Mouse (Mus musculus) kidney, adult 2 months (tissue): ENCODE data around the gene Cacna1c. TPM values are rescaled to one million over a fixed set of nuclear protein-coding genes. Genes with fewer than 3 reads are reported as not detected.
A peak's percentile ranks its signal among the peaks of the same experiment; 100 is the strongest.

ENCODE experiments used
- DNase-seq: peaks from one replicate; pipeline ENCODE4 v3.0.0; 2021
- H3K27ac ChIP-seq: fragments of 200-500 bp; 2 replicates; pipeline ENCODE4 v1.5.1; 2012; ENCODE audit warnings: low read depth, low read length, control low read depth, inconsistent platforms; ENCODE audit not compliant: insufficient read depth
- H3K27me3 ChIP-seq: fragments of 200-500 bp; replicated peaks from 2 replicates; pipeline ENCODE4 v1.6.1; 2012; ENCODE audit warnings: mild to moderate bottlenecking, moderate library complexity, low read length, inconsistent platforms; ENCODE audit not compliant: control insufficient read depth, insufficient read depth
- H3K36me3 ChIP-seq: fragments of 200-500 bp; 2 replicates; pipeline ENCODE4 v1.6.1; 2012; ENCODE audit warnings: mild to moderate bottlenecking, moderate library complexity, low read length, inconsistent platforms; ENCODE audit not compliant: control insufficient read depth, insufficient read depth
- H3K4me1 ChIP-seq: fragments of 200-500 bp; 2 replicates; pipeline ENCODE4 v1.6.1; 2011; ENCODE audit warnings: low read length; ENCODE audit not compliant: control insufficient read depth, insufficient read depth
- H3K4me3 ChIP-seq: fragments of 200-500 bp; 2 replicates; pipeline ENCODE4 v1.5.1; 2011; ENCODE audit warnings: mild to moderate bottlenecking, low read depth, low read length, control low read depth; ENCODE audit not compliant: insufficient read depth
- CTCF ChIP-seq: fragments of 200-500 bp; conservative IDR thresholded peaks from 2 replicates; pipeline ENCODE4 v1.5.1; 2011; ENCODE audit warnings: low read depth, mild to moderate bottlenecking, control low read depth, low read length, moderate library complexity, mixed read lengths; ENCODE audit not compliant: insufficient read depth, insufficient read length
- POLR2A ChIP-seq: fragments of 200-500 bp; IDR thresholded peaks from one replicate; pipeline ENCODE4 v1.6.1; 2011; ENCODE audit warnings: low read depth, low read length, control low read depth
- whole genome bisulfite sequencing: fragments of 180-500 bp; shearing (Covaris S2); methylation state at CpG from one replicate; pipeline ENCODE4 v1.1.7; 2018; 5-methylcytosine and 5-hydroxymethylcytosine counted together
- polyA plus RNA-seq: library from polyadenylated mRNA; depleted of rRNA; stranded (reverse); fragments of >200 nt; gene quantifications from 2 replicates; pipeline ENCODE4 v1.2.3, GENCODE M21; 2012

Cacna1c gene
- polyA plus RNA-seq, 1 experiment: 0.99 TPM

- Histone ChIP-seq H3K27me3 (no peaks in the 10 kb centered on the region), H3K36me3 (no peaks in the 10 kb centered on the region), H3K4me1 (no peaks in the 10 kb centered on the region), H3K27ac (no peak overlapping the region), H3K4me3 (no peak overlapping the region)
- TF ChIP-seq POLR2A: no peak
- TF ChIP-seq CTCF: no peak
- 89% methylated on average over 4 of the region's 4 CpGs for WGBS
- DNase-seq: no peak
Observed at GRCm38 (mm10) chr6:118805139-118805538, 391.1 kb downstream of the Cacna1c start.

GRCm38 (mm10) chr6:118802286-118802685, 393.9 kb downstream of the Cacna1c start:
- no peaks in the 10 kb centered on the region for H3K36me3 ChIP-seq
- 57% methylated on average over 11 of the region's 11 CpGs for WGBS
- no peaks in the 10 kb centered on the region for H3K27me3 ChIP-seq
- TF ChIP-seq CTCF: no peak
- no peak for TF ChIP-seq POLR2A
- no peaks in the 10 kb centered on the region for H3K4me1 ChIP-seq
- H3K4me3 ChIP-seq: no peak overlapping the region
- DNase-seq: no peak
- H3K27ac ChIP-seq: no peak overlapping the region

- Histone ChIP-seq H3K4me3 (no peak overlapping the region), H3K4me1 (no peaks in the 10 kb centered on the region), H3K36me3 (no peaks in the 10 kb centered on the region), H3K27ac (no peak overlapping the region), H3K27me3 (no peaks in the 10 kb centered on the region)
- TF ChIP-seq CTCF (no peak), POLR2A (no peak)
- 95% methylated on average over 4 of the region's 4 CpGs for WGBS
- DNase-seq: no peak
Observed at GRCm38 (mm10) chr6:118796393-118796792, 399.8 kb downstream of the Cacna1c start.

GRCm38 (mm10) chr6:118795716-118796115, 400.5 kb downstream of the Cacna1c start:
- DNase-seq: no peak
- no peak for TF ChIP-seq CTCF
- Histone ChIP-seq H3K36me3 (no peaks in the 10 kb centered on the region), H3K27me3 (no peaks in the 10 kb centered on the region), H3K27ac (no peak overlapping the region), H3K4me3 (no peak overlapping the region), H3K4me1 (no peaks in the 10 kb centered on the region)

GRCm38 (mm10) chr6:118791921-118792368, 404.3 kb downstream of the Cacna1c start:
- Histone ChIP-seq H3K4me1 (no peaks in the 10 kb centered on the region), H3K27me3 (no peaks in the 10 kb centered on the region), H3K36me3 (no peaks in the 10 kb centered on the region), H3K27ac (no peak overlapping the region), H3K4me3 (no peak overlapping the region)
- 31% methylated on average over 5 of the region's 5 CpGs for WGBS
- no peak for TF ChIP-seq POLR2A
- no peak for TF ChIP-seq CTCF
- DNase-seq: peak; percentile 50

GRCm38 (mm10) chr6:118787933-118788332, 408.3 kb downstream of the Cacna1c start:
- H3K4me1 ChIP-seq: no peaks in the 10 kb centered on the region

GRCm38 (mm10) chr6:118780280-118780679, 415.9 kb downstream of the Cacna1c start:
- TF ChIP-seq CTCF: no peak
- TF ChIP-seq POLR2A: no peak
- WGBS: 67% methylated on average over 7 of the region's 7 CpGs
- Histone ChIP-seq H3K27ac (no peak overlapping the region), H3K36me3 (no peaks in the 10 kb centered on the region), H3K4me1 (no peaks in the 10 kb centered on the region), H3K27me3 (no peaks in the 10 kb centered on the region), H3K4me3 (no peak overlapping the region)
- no peak for DNase-seq

More at GRCm38 (mm10) chr6:118787933-118788332, 408.3 kb downstream of the Cacna1c start:
- H3K27ac ChIP-seq: no peak overlapping the region
- no peak for DNase-seq
- TF ChIP-seq POLR2A (no peak), CTCF (no peak)
- H3K4me3 ChIP-seq: no peak overlapping the region
- 83% methylated on average over 3 of the region's 3 CpGs for WGBS
- H3K27me3 ChIP-seq: no peaks in the 10 kb centered on the region
- H3K36me3 ChIP-seq: no peaks in the 10 kb centered on the region

GRCm38 (mm10) chr6:118779201-118779600, 417.0 kb downstream of the Cacna1c start:
- 63% methylated on average over 8 of the region's 8 CpGs for WGBS
- no peaks in the 10 kb centered on the region for H3K27me3 ChIP-seq
- H3K36me3 ChIP-seq: no peaks in the 10 kb centered on the region
- TF ChIP-seq POLR2A (no peak), CTCF (no peak)
- no peak overlapping the region for H3K4me3 ChIP-seq
- DNase-seq: no peak
- no peak overlapping the region for H3K27ac ChIP-seq
- no peaks in the 10 kb centered on the region for H3K4me1 ChIP-seq
